In genomic region chr17:30195591-30196183, GRCm38 (mm10) we compare ENCODE assay signal across 9 mouse cellular contexts.
DNase-seq lines count a peak whose midpoint lies in the region; ATAC-seq and TF ChIP-seq lines count a peak whose summit lies in the region.
"Had no signal": no experiment of that assay in that cellular context is flagged by ENCODE, and none has a peak within 500 bp of the region (broad histone marks: within the 10 kb centered on the region; RNA-seq: fewer than 3 reads in every experiment).

No protein-coding gene starts in this region.

- H3K27ac ChIP-seq in hindbrain, embryonic 12.5 days: peak overlapping the region; percentile 74
- H3K27ac ChIP-seq in hindbrain, embryonic 11.5 days (ENCODE audit: low read depth, low read length): no peak overlapping the region
- H3K27ac ChIP-seq in heart, postnatal 0 days (ENCODE audit: low read depth): peak overlapping the region; percentile 86
- H3K27ac ChIP-seq in neural tube, embryonic 13.5 days (replicated peaks): peak overlapping the region; percentile 59

- no peak for TF ChIP-seq EP300 in heart, postnatal 0 days (IDR thresholded peaks at IDR 0.05; ENCODE audit: low read depth)

- 0 out of 2 replicates have a peak, but pooled peaks cover 3% of the 10 kb centered on the region for H3K36me3 ChIP-seq in hindbrain, embryonic 12.5 days
- H3K36me3 ChIP-seq in hindbrain, embryonic 11.5 days (ENCODE audit: control insufficient read depth, insufficient read depth, low read length): no peaks in the 10 kb centered on the region
- peaks cover 7% of the 10 kb centered on the region; the same call in 1 of the 2 replicates for H3K36me3 ChIP-seq in heart, postnatal 0 days (replicated peaks; ENCODE audit: control insufficient read depth, insufficient read depth, low read length)
- H3K36me3 ChIP-seq in neural tube, embryonic 13.5 days: peaks cover 8% of the 10 kb centered on the region

- peaks cover 89% of the 10 kb centered on the region for H3K4me1 ChIP-seq in hindbrain, embryonic 12.5 days
- H3K4me1 ChIP-seq in hindbrain, embryonic 11.5 days (replicated peaks; ENCODE audit: control insufficient read depth, insufficient read depth, low read length): peaks cover 2% of the 10 kb centered on the region
- H3K4me1 ChIP-seq in heart, postnatal 0 days (ENCODE audit: control insufficient read depth, insufficient read depth): peaks cover 74% of the 10 kb centered on the region
- H3K4me1 ChIP-seq in neural tube, embryonic 13.5 days (replicated peaks): peaks cover 98% of the 10 kb centered on the region

- no peak overlapping the region for H3K9ac ChIP-seq in hindbrain, embryonic 12.5 days
- no peak overlapping the region for H3K9ac ChIP-seq in hindbrain, embryonic 11.5 days (ENCODE audit: low read depth, low read length)
- no peak overlapping the region for H3K9ac ChIP-seq in heart, postnatal 0 days (replicated peaks; ENCODE audit: low read depth, low read length)
- H3K9ac ChIP-seq in neural tube, embryonic 13.5 days: no peak overlapping the region
- H3K9ac ChIP-seq: lung, embryonic 14.5 days had no signal

- TF ChIP-seq CTCF in heart, postnatal 0 days (IDR thresholded peaks at IDR 0.05; ENCODE audit: low read depth): no peak

- no peak overlapping the region for H3K4me2 ChIP-seq in hindbrain, embryonic 12.5 days (replicated peaks)
- no peak overlapping the region for H3K4me2 ChIP-seq in hindbrain, embryonic 11.5 days (replicated peaks; ENCODE audit: low read depth, low read length)
- H3K4me2 ChIP-seq in heart, postnatal 0 days (ENCODE audit: low read depth, low read length): no peak overlapping the region
- no peak overlapping the region for H3K4me2 ChIP-seq in neural tube, embryonic 13.5 days
- H3K4me2 ChIP-seq: lung, embryonic 14.5 days had no signal

- H3K4me3 ChIP-seq in hindbrain, embryonic 12.5 days: no peak overlapping the region
- no peak overlapping the region for H3K4me3 ChIP-seq in hindbrain, embryonic 11.5 days (ENCODE audit: low read depth, low read length)
- H3K4me3 ChIP-seq in heart, postnatal 0 days (ENCODE audit: low read depth, low read length): no peak overlapping the region
- H3K4me3 ChIP-seq in neural tube, embryonic 13.5 days: no peak overlapping the region

- ATAC-seq in hindbrain, embryonic 12.5 days (ENCODE audit: low FRiP score): no peak
- no peak for ATAC-seq in hindbrain, embryonic 11.5 days (ENCODE audit: low FRiP score)
- ATAC-seq in heart, postnatal 0 days (ENCODE audit: insufficient read depth, low read depth): peak; percentile 11; the same call in 1 of the 2 replicates
- ATAC-seq in neural tube, embryonic 13.5 days (ENCODE audit: low read depth): no peak

- no peaks in the 10 kb centered on the region for H3K27me3 ChIP-seq in hindbrain, embryonic 12.5 days
- H3K27me3 ChIP-seq in hindbrain, embryonic 11.5 days (ENCODE audit: control insufficient read depth, insufficient read depth, low read length): no peaks in the 10 kb centered on the region
- no peaks in the 10 kb centered on the region for H3K27me3 ChIP-seq in heart, postnatal 0 days (ENCODE audit: control insufficient read depth, insufficient read depth, low read length)
- H3K27me3 ChIP-seq in neural tube, embryonic 13.5 days: no peaks in the 10 kb centered on the region

- 90% methylated on average over 21 of the region's 21 CpGs for WGBS in hindbrain, embryonic 12.5 days
- WGBS in hindbrain, embryonic 11.5 days: 91% methylated on average over 21 of the region's 21 CpGs
- WGBS in heart, postnatal 0 days: 40% methylated on average over 13 of the region's 21 CpGs
- WGBS in neural tube, embryonic 13.5 days: 79% methylated on average over 19 of the region's 21 CpGs

- no peaks in the 10 kb centered on the region for H3K9me3 ChIP-seq in hindbrain, embryonic 12.5 days (replicated peaks)
- no peaks in the 10 kb centered on the region for H3K9me3 ChIP-seq in hindbrain, embryonic 11.5 days (ENCODE audit: control insufficient read depth, low read length)
- H3K9me3 ChIP-seq in heart, postnatal 0 days (replicated peaks; ENCODE audit: control insufficient read depth, low read length): no peaks in the 10 kb centered on the region
- no peaks in the 10 kb centered on the region for H3K9me3 ChIP-seq in neural tube, embryonic 13.5 days

- DNase-seq in hindbrain, embryonic 11.5 days (ENCODE audit: low spot score): no peak
- peak; percentile 8 to 57 for DNase-seq in spleen, postnatal 4 days (ENCODE audit: low spot score in 2 of 2)
- no peak for DNase-seq in spleen, postnatal 36 days (ENCODE audit: low spot score in 2 of 2)
- no peak for DNase-seq in heart, postnatal 0 days (ENCODE audit: low spot score)
- DNase-seq in natural killer cell, adult 2 months (ENCODE audit: low spot score in 2 of 2): no peak
- DNase-seq: kidney, postnatal 14 days; lung, embryonic 14.5 days had no signal

Comparison
In these comparisons a context has a peak if more than half of its experiments do, and no peak if none do; other contexts are left out.
1. DNase-seq: peak in spleen, postnatal 4 days (2 of 2); none in hindbrain, embryonic 11.5 days (single experiment), spleen, postnatal 36 days (0 of 2), heart, postnatal 0 days (single experiment) and natural killer cell, adult 2 months (0 of 2).